In genomic region chr11:109560793-109561257, GRCm38 (mm10) we compare ENCODE assay signal across 9 mouse cellular contexts. TPM values are rescaled to one million over a fixed set of nuclear protein-coding genes. Genes with fewer than 3 reads are reported as not detected.
DNase-seq lines count a peak whose midpoint lies in the region; ATAC-seq and TF ChIP-seq lines count a peak whose summit lies in the region.
"Had no signal": no experiment of that assay in that cellular context is flagged by ENCODE, and none has a peak within 500 bp of the region (broad histone marks: within the 10 kb centered on the region; RNA-seq: fewer than 3 reads in every experiment).

No protein-coding gene starts in this region.

- no peak for TF ChIP-seq EP300 in stomach, postnatal 0 days (optimal IDR thresholded peaks at IDR 0.05)

- no peak overlapping the region for H3K9ac ChIP-seq in intestine, postnatal 0 days (ENCODE audit: low read depth, low read length)
- H3K9ac ChIP-seq in intestine, embryonic 15.5 days = no peak overlapping the region
- no peak overlapping the region for H3K9ac ChIP-seq in stomach, postnatal 0 days (ENCODE audit: low read length)
- H3K9ac ChIP-seq: neural tube, embryonic 12.5 days had no signal

- H3K4me3 ChIP-seq in intestine, postnatal 0 days (ENCODE audit: low read depth, low read length) = no peak overlapping the region
- H3K4me3 ChIP-seq in intestine, embryonic 15.5 days (replicated peaks) = no peak overlapping the region
- no peak overlapping the region for H3K4me3 ChIP-seq in lung, adult 2 months (replicated peaks; ENCODE audit: extremely low read depth, low read depth, low read length)
- no peak overlapping the region for H3K4me3 ChIP-seq in stomach, postnatal 0 days (ENCODE audit: low read depth, low read length)
- no peak overlapping the region for H3K4me3 ChIP-seq in forebrain, embryonic 10.5 days
- H3K4me3 ChIP-seq: neural tube, embryonic 12.5 days had no signal

- TF ChIP-seq POLR2A in lung, adult 2 months (IDR thresholded peaks at IDR 0.05; ENCODE audit: borderline replicate concordance, extremely low read depth, low read depth, low read length) = no peak

- peak; percentile 76 for TF ChIP-seq CTCF in intestine, postnatal 0 days (IDR thresholded peaks at IDR 0.05; ENCODE audit: low read depth)
- peak; percentile 27; the same call in 1 of the 2 replicates for TF ChIP-seq CTCF in lung, adult 2 months (IDR thresholded peaks at IDR 0.05; ENCODE audit: insufficient read depth, low read length)
- peak; percentile 73 for TF ChIP-seq CTCF in stomach, postnatal 0 days (IDR thresholded peaks at IDR 0.05; ENCODE audit: low read depth)

- peaks cover 3% of the 10 kb centered on the region; the same call in 1 of the 2 replicates for H3K4me1 ChIP-seq in intestine, postnatal 0 days (replicated peaks; ENCODE audit: control insufficient read depth, insufficient read depth, low read length)
- H3K4me1 ChIP-seq in intestine, embryonic 15.5 days (replicated peaks) = 0 out of 2 replicates have a peak, but pooled peaks cover 4% of the 10 kb centered on the region
- peaks cover 9% of the 10 kb centered on the region for H3K4me1 ChIP-seq in lung, adult 2 months (ENCODE audit: control insufficient read depth, insufficient read depth, low read length)
- H3K4me1 ChIP-seq in stomach, postnatal 0 days (replicated peaks; ENCODE audit: control insufficient read depth, insufficient read depth) = no peaks in the 10 kb centered on the region
- 0 out of 2 replicates have a peak, but pooled peaks cover 3% of the 10 kb centered on the region for H3K4me1 ChIP-seq in forebrain, embryonic 10.5 days
- H3K4me1 ChIP-seq: neural tube, embryonic 12.5 days had no signal

- no peak overlapping the region for H3K27ac ChIP-seq in intestine, postnatal 0 days (ENCODE audit: low read depth, low read length)
- H3K27ac ChIP-seq in intestine, embryonic 15.5 days = no peak overlapping the region
- no peak overlapping the region for H3K27ac ChIP-seq in stomach, postnatal 0 days (replicated peaks)
- H3K27ac ChIP-seq in forebrain, embryonic 10.5 days = no peak overlapping the region
- H3K27ac ChIP-seq: neural tube, embryonic 12.5 days had no signal

- H3K4me2 ChIP-seq in intestine, postnatal 0 days (replicated peaks; ENCODE audit: low read depth) = no peak overlapping the region
- H3K4me2 ChIP-seq in intestine, embryonic 15.5 days (replicated peaks) = no peak overlapping the region
- H3K4me2 ChIP-seq in stomach, postnatal 0 days (replicated peaks; ENCODE audit: low read depth) = no peak overlapping the region
- H3K4me2 ChIP-seq: neural tube, embryonic 12.5 days had no signal

- WGBS in intestine, postnatal 0 days = 24% methylated on average over 9 of the region's 9 CpGs
- 23% methylated on average over 9 of the region's 9 CpGs for WGBS in intestine, embryonic 15.5 days
- 9% methylated on average over 9 of the region's 9 CpGs for WGBS in lung, adult 2 months
- 19% methylated on average over 9 of the region's 9 CpGs for WGBS in stomach, postnatal 0 days
- WGBS in forebrain, embryonic 10.5 days = 36% methylated on average over 9 of the region's 9 CpGs

- DNase-seq in c-Kit-positive CD71-positive TER-119-negative erythroid progenitor cells, embryonic 14.5 days (ENCODE audit: low read depth) = peak; percentile 74
- DNase-seq in lung, adult 2 months = peak; percentile 31
- peak; percentile 62 for DNase-seq in stomach, postnatal 0 days (ENCODE audit: low spot score)
- DNase-seq in forebrain, embryonic 10.5 days (ENCODE audit: extremely low spot score, low spot score) = no peak

- H3K36me3 ChIP-seq in intestine, postnatal 0 days (ENCODE audit: control insufficient read depth, insufficient read depth) = no peaks in the 10 kb centered on the region
- H3K36me3 ChIP-seq in intestine, embryonic 15.5 days = no peaks in the 10 kb centered on the region
- no peaks in the 10 kb centered on the region for H3K36me3 ChIP-seq in stomach, postnatal 0 days (ENCODE audit: control insufficient read depth, insufficient read depth, low read length)
- H3K36me3 ChIP-seq in forebrain, embryonic 10.5 days (replicated peaks) = no peaks in the 10 kb centered on the region
- H3K36me3 ChIP-seq: neural tube, embryonic 12.5 days had no signal

- H3K9me3 ChIP-seq in intestine, postnatal 0 days (ENCODE audit: control insufficient read depth) = no peaks in the 10 kb centered on the region
- no peaks in the 10 kb centered on the region for H3K9me3 ChIP-seq in intestine, embryonic 15.5 days
- no peaks in the 10 kb centered on the region for H3K9me3 ChIP-seq in stomach, postnatal 0 days (ENCODE audit: control insufficient read depth, low read length)
- H3K9me3 ChIP-seq in forebrain, embryonic 10.5 days = no peaks in the 10 kb centered on the region
- H3K9me3 ChIP-seq: neural tube, embryonic 12.5 days had no signal

- no peaks in the 10 kb centered on the region for H3K27me3 ChIP-seq in intestine, postnatal 0 days (replicated peaks; ENCODE audit: control insufficient read depth, insufficient read depth, low read length)
- no peaks in the 10 kb centered on the region for H3K27me3 ChIP-seq in intestine, embryonic 15.5 days (replicated peaks)
- H3K27me3 ChIP-seq in stomach, postnatal 0 days (ENCODE audit: control insufficient read depth, insufficient read depth, low read length) = no peaks in the 10 kb centered on the region
- no peaks in the 10 kb centered on the region for H3K27me3 ChIP-seq in forebrain, embryonic 10.5 days (ENCODE audit: poor library complexity, severe bottlenecking)
- H3K27me3 ChIP-seq: neural tube, embryonic 12.5 days had no signal

- ATAC-seq in intestine, postnatal 0 days = peak; percentile 31; the same call in 1 of the 2 replicates
- ATAC-seq in intestine, embryonic 15.5 days = no peak
- ATAC-seq in hematopoietic stem cell, adult 5-6 weeks (replicated peaks in 1 of 2; ENCODE audit: insufficient read depth in 1 of 2, low FRiP score in 2 of 2, low TSS enrichment in 1 of 2, low read depth in 1 of 2, poor library complexity in 2 of 2, severe bottlenecking in 2 of 2) = peak; percentile 63 to 70
- ATAC-seq in stomach, postnatal 0 days (ENCODE audit: low FRiP score, low TSS enrichment) = peak; percentile 24; the same call in 1 of the 2 replicates
- ATAC-seq in cerebellum, adult (ENCODE audit: insufficient number of reproducible peaks, low FRiP score, low TSS enrichment) = no peak

RNA-seq across cellular contexts. Expression of gene Wipi1, which starts 50.9 kb away (rescaled TPM):
- 28.2 and 30.4 TPM in 2 replicates for polyA plus RNA-seq in intestine, postnatal 0 days (2015; fragmentation: Nextera tagmentation; extraction: Ambion mirVana)
- polyA plus RNA-seq in intestine, embryonic 15.5 days (2015; fragmentation: Nextera tagmentation; extraction: Ambion mirVana) = 27.4 and 30.4 TPM in 2 replicates
- 3.8 and 4.1 TPM in 2 replicates for total RNA-seq in hematopoietic stem cell, adult 5-6 weeks (2017)
- 16.3 and 20.3 TPM in 2 replicates for polyA plus RNA-seq in lung, adult 2 months (2012; rRNA removed)
- 35.3 and 40.5 TPM in 2 replicates for polyA plus RNA-seq in stomach, postnatal 0 days (2015; fragmentation: Nextera tagmentation; extraction: Ambion mirVana)
- 15.7 and 18.4 TPM in 2 replicates for polyA plus RNA-seq in forebrain, embryonic 10.5 days (2016; fragmentation: Nextera tagmentation; extraction: Ambion mirVana)

Comparison
In these comparisons a context has a peak if more than half of its experiments do, and no peak if none do; other contexts are left out.
1. ATAC-seq: peak in intestine, postnatal 0 days (single experiment), hematopoietic stem cell, adult 5-6 weeks (2 of 2) and stomach, postnatal 0 days (single experiment); none in intestine, embryonic 15.5 days (single experiment) and cerebellum, adult (single experiment).
2. Peak in every context shown above with its lines, with median percentiles within 50 percentile points of each other: CTCF ChIP-seq.